In the genomic region with DNA sequence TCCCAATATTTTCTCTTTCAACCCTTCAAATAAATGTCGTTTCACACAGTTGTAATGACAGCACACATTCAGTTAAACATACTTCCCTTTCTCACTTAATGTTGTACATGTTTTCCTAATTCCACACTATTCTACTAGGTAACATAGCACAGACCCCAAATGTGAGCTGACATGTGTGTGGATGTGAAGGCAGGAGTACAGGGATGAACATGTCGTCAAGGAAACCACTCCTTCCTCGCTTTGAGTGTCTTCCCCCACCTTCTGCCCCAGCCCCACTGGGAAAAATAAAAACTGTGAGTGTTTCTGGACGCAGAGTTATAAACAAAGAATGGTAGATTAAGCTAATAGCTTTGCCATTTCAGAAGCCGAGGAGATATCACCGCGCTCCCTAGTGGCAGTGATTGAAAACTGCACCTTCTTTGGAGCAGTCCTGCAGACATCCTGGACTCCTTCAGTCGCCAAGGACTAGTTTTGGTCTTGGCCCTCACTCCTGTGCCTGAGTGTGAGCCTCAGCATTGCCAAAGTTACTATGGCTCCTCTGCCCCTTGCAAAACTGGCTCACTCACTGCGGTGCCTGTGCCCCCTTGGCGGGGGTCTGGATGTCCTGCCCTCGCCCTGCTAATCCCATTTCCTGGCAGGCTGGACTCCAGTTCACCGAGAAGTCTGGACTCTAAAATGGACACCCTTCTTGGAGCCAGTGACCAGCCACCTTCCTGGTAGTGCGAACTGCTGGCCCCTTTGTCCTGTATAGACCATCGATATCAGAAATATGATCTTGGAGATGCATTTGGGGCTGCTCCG, we compare ENCODE assay signal across 8 mouse cellular contexts. TPM values are rescaled to one million over a fixed set of nuclear protein-coding genes. Genes with fewer than 3 reads are reported as not detected.
DNase-seq lines count a peak whose midpoint lies in the region; ATAC-seq and TF ChIP-seq lines count a peak whose summit lies in the region.
"Had no signal": no experiment of that assay in that cellular context is flagged by ENCODE, and none has a peak within 500 bp of the region (broad histone marks: within the 10 kb centered on the region; RNA-seq: fewer than 3 reads in every experiment).

No protein-coding gene starts in this region.

- 57% methylated on average over 15 of the region's 15 CpGs for WGBS in midbrain, embryonic 14.5 days
- 51% methylated on average over 15 of the region's 15 CpGs for WGBS in midbrain, embryonic 16.5 days
- 61% methylated on average over 15 of the region's 15 CpGs for WGBS in kidney, embryonic 14.5 days
- 51% methylated on average over 15 of the region's 15 CpGs for WGBS in lung, adult 2 months

- no peak overlapping the region for H3K9ac ChIP-seq in midbrain, embryonic 14.5 days (replicated peaks; ENCODE audit: low read length)
- no peak overlapping the region for H3K9ac ChIP-seq in midbrain, embryonic 16.5 days (ENCODE audit: low read depth, low read length)
- no peak overlapping the region for H3K9ac ChIP-seq in kidney, embryonic 14.5 days (ENCODE audit: low read depth, low read length)
- H3K9ac ChIP-seq: neural tube, embryonic 12.5 days had no signal

- H3K4me2 ChIP-seq in midbrain, embryonic 14.5 days (ENCODE audit: low read length): no peak overlapping the region
- H3K4me2 ChIP-seq in midbrain, embryonic 16.5 days (ENCODE audit: low read length): no peak overlapping the region
- H3K4me2 ChIP-seq in kidney, embryonic 14.5 days (replicated peaks; ENCODE audit: low read depth, low read length): no peak overlapping the region
- H3K4me2 ChIP-seq: neural tube, embryonic 12.5 days had no signal

- H3K36me3 ChIP-seq in midbrain, embryonic 14.5 days (ENCODE audit: control insufficient read depth, insufficient read depth, low read length): no peaks in the 10 kb centered on the region
- H3K36me3 ChIP-seq in midbrain, embryonic 16.5 days (ENCODE audit: control insufficient read depth, insufficient read depth, low read length): no peaks in the 10 kb centered on the region
- no peaks in the 10 kb centered on the region for H3K36me3 ChIP-seq in kidney, embryonic 14.5 days (ENCODE audit: control insufficient read depth, insufficient read depth, low read length)
- H3K36me3 ChIP-seq: neural tube, embryonic 12.5 days had no signal

- TF ChIP-seq CTCF in lung, adult 2 months (IDR thresholded peaks at IDR 0.05; ENCODE audit: insufficient read depth, low read length): peak; percentile 57

- H3K4me3 ChIP-seq in midbrain, embryonic 14.5 days (replicated peaks; ENCODE audit: low read depth, low read length): no peak overlapping the region
- no peak overlapping the region for H3K4me3 ChIP-seq in midbrain, embryonic 16.5 days (ENCODE audit: low read depth, low read length)
- H3K4me3 ChIP-seq in kidney, embryonic 14.5 days (ENCODE audit: low read length): no peak overlapping the region
- no peak overlapping the region for H3K4me3 ChIP-seq in lung, adult 2 months (replicated peaks; ENCODE audit: extremely low read depth, low read depth, low read length)
- H3K4me3 ChIP-seq: neural tube, embryonic 12.5 days had no signal

- H3K4me1 ChIP-seq in midbrain, embryonic 14.5 days (ENCODE audit: control insufficient read depth, insufficient read depth, low read length): no peaks in the 10 kb centered on the region
- H3K4me1 ChIP-seq in midbrain, embryonic 16.5 days (ENCODE audit: control insufficient read depth, insufficient read depth, low read length): no peaks in the 10 kb centered on the region
- H3K4me1 ChIP-seq in kidney, embryonic 14.5 days (ENCODE audit: control insufficient read depth, insufficient read depth, low read length): no peaks in the 10 kb centered on the region
- H3K4me1 ChIP-seq in lung, adult 2 months (ENCODE audit: control insufficient read depth, insufficient read depth, low read length): no peaks in the 10 kb centered on the region
- H3K4me1 ChIP-seq: neural tube, embryonic 12.5 days had no signal

- peak; percentile 56 for DNase-seq in midbrain, embryonic 14.5 days
- peak; percentile 49 for DNase-seq in adrenal gland, adult 2 months
- peak; percentile 67 for DNase-seq in embryo, embryonic 10.5 days (ENCODE audit: low spot score)
- DNase-seq in lung, adult 2 months: no peak
- DNase-seq in right cerebral cortex, postnatal 4 days: peak; percentile 29

- no peak overlapping the region for H3K27ac ChIP-seq in midbrain, embryonic 14.5 days (replicated peaks; ENCODE audit: low read depth, low read length)
- no peak overlapping the region for H3K27ac ChIP-seq in midbrain, embryonic 16.5 days (ENCODE audit: low read length)
- no peak overlapping the region for H3K27ac ChIP-seq in kidney, embryonic 14.5 days (ENCODE audit: low read depth, low read length)
- H3K27ac ChIP-seq: neural tube, embryonic 12.5 days had no signal

- H3K27me3 ChIP-seq in midbrain, embryonic 14.5 days (ENCODE audit: control insufficient read depth, insufficient read depth, low read length): no peaks in the 10 kb centered on the region
- H3K27me3 ChIP-seq in midbrain, embryonic 16.5 days (ENCODE audit: control insufficient read depth, insufficient read depth, low read depth, low read length): no peaks in the 10 kb centered on the region
- no peaks in the 10 kb centered on the region for H3K27me3 ChIP-seq in kidney, embryonic 14.5 days (ENCODE audit: control insufficient read depth, insufficient read depth, low read length)
- H3K27me3 ChIP-seq: neural tube, embryonic 12.5 days had no signal

- TF ChIP-seq POLR2A in lung, adult 2 months (IDR thresholded peaks at IDR 0.05; ENCODE audit: borderline replicate concordance, extremely low read depth, low read depth, low read length): no peak

- no peaks in the 10 kb centered on the region for H3K9me3 ChIP-seq in midbrain, embryonic 14.5 days (ENCODE audit: control insufficient read depth, low read length)
- H3K9me3 ChIP-seq in midbrain, embryonic 16.5 days (replicated peaks; ENCODE audit: control insufficient read depth, low read length, poor library complexity, severe bottlenecking): no peaks in the 10 kb centered on the region
- H3K9me3 ChIP-seq in kidney, embryonic 14.5 days (ENCODE audit: control insufficient read depth, low read length): no peaks in the 10 kb centered on the region
- H3K9me3 ChIP-seq: neural tube, embryonic 12.5 days had no signal

- ATAC-seq in midbrain, embryonic 14.5 days (ENCODE audit: low FRiP score, low TSS enrichment): no peak
- no peak for ATAC-seq in midbrain, embryonic 16.5 days
- 0 out of 2 replicates have a peak, but pooled peaks have one; percentile 50 for ATAC-seq in kidney, embryonic 14.5 days (ENCODE audit: low FRiP score, low TSS enrichment)

RNA-seq across cellular contexts. Expression of gene Lipc, which starts 22.0 kb away (rescaled TPM):
- not detected in 2 replicates for polyA plus RNA-seq in midbrain, embryonic 14.5 days (2014; fragmentation: Nextera tagmentation; extraction: Ambion mirVana)
- 0.19 and 0.31 TPM in 2 replicates for polyA plus RNA-seq in midbrain, embryonic 16.5 days (2015; fragmentation: Nextera tagmentation; extraction: Ambion mirVana)
- under 1 TPM in 1 of 2 experiments, not detected in 1; 0.69 TPM for total RNA-seq in adrenal gland, adult 2 months (2021)
- polyA plus RNA-seq in adrenal gland, adult 2 months (2012; rRNA removed): 0.12 TPM in 1 of 2 replicates, not detected in the other
- 0.47 and 0.79 TPM in 2 replicates for polyA plus RNA-seq in kidney, embryonic 14.5 days (2014; fragmentation: Nextera tagmentation; extraction: Ambion mirVana)
- polyA plus RNA-seq in lung, adult 2 months (2012; rRNA removed): 0.25 and 0.38 TPM in 2 replicates
- polyA plus RNA-seq: neural tube, embryonic 12.5 days had no signal
